Mouse (Mus musculus): ENCODE results near the gene Nrbp1.
"Not testable (repeated sequence)": the region's sequence is repeated elsewhere in the genome, so short reads cannot be mapped to it uniquely, and the experiment has no call there.

The Nrbp1 gene

GRCm38 (mm10) chr5:31216554-31216953 is 24.1 kb upstream of the Nrbp1 start:
- DNase-seq (ENCODE audit: low spot score), result not testable (repeated sequence)

GRCm38 (mm10) chr5:31218294-31218693 is 22.4 kb upstream of the Nrbp1 start:
- no peak for DNase-seq (ENCODE audit: low spot score)

- no peak for DNase-seq (ENCODE audit: low spot score)
These were observed 21.6 kb upstream of the Nrbp1 start for GRCm38 (mm10) chr5:31219070-31219469.

GRCm38 (mm10) chr5:31219474-31219873 is 21.2 kb upstream of the Nrbp1 start:
- no peak for DNase-seq (ENCODE audit: low spot score)

GRCm38 (mm10) chr5:31219911-31220447 is 20.7 kb upstream of the Nrbp1 start:
- DNase-seq (ENCODE audit: low spot score), result peak; percentile 41

GRCm38 (mm10) chr5:31220448-31221303 is 20.0 kb upstream of the Nrbp1 start, which contains the start of gene Ppm1g:
Gene Ppm1g, minus strand, starts transcription at chr5:31220687.
- peak; percentile 95 for DNase-seq (ENCODE audit: low spot score)

- peak; percentile 58 for DNase-seq (ENCODE audit: low spot score)
These were observed 19.2 kb upstream of the Nrbp1 start for GRCm38 (mm10) chr5:31221304-31221945.

- no peak for DNase-seq (ENCODE audit: low spot score)
These were observed 18.0 kb upstream of the Nrbp1 start for GRCm38 (mm10) chr5:31222696-31223095.

- DNase-seq (ENCODE audit: low spot score), result no peak
These were observed 14.0 kb upstream of the Nrbp1 start for GRCm38 (mm10) chr5:31226641-31227040.

- DNase-seq (ENCODE audit: low spot score), result no peak
These were observed 914 bp downstream of the Nrbp1 start for GRCm38 (mm10) chr5:31241522-31242034.

- DNase-seq (ENCODE audit: low spot score), result no peak
These were observed 1.5 kb downstream of the Nrbp1 start for GRCm38 (mm10) chr5:31242191-31242590.

- no peak for DNase-seq (ENCODE audit: low spot score)
These were observed 10.1 kb downstream of the Nrbp1 start for GRCm38 (mm10) chr5:31250716-31251115.

GRCm38 (mm10) chr5:31251541-31252101 is 11.0 kb downstream of the Nrbp1 start, which contains the start of gene Krtcap3:
Gene Krtcap3, plus strand, starts transcription at chr5:31251691.
- no peak for DNase-seq (ENCODE audit: low spot score)

GRCm38 (mm10) chr5:31252151-31252550 is 11.5 kb downstream of the Nrbp1 start:
- DNase-seq (ENCODE audit: low spot score), result no peak

- no peak for DNase-seq (ENCODE audit: low spot score)
These were observed 12.3 kb downstream of the Nrbp1 start for GRCm38 (mm10) chr5:31252795-31253545.

- no peak for DNase-seq (ENCODE audit: low spot score)
These were observed 13.1 kb downstream of the Nrbp1 start for GRCm38 (mm10) chr5:31253806-31254205.

GRCm38 (mm10) chr5:31254452-31254851 is 13.8 kb downstream of the Nrbp1 start:
- no peak for DNase-seq (ENCODE audit: low spot score)

- no peak for DNase-seq (ENCODE audit: low spot score)
These were observed 14.2 kb downstream of the Nrbp1 start for GRCm38 (mm10) chr5:31254901-31255300.

- no peak for DNase-seq (ENCODE audit: low spot score)
These were observed 14.7 kb downstream of the Nrbp1 start for GRCm38 (mm10) chr5:31255381-31255780.

GRCm38 (mm10) chr5:31255971-31256370 is 15.3 kb downstream of the Nrbp1 start:
- DNase-seq (ENCODE audit: low spot score), result no peak

- DNase-seq (ENCODE audit: low spot score), result no peak
These were observed 17.0 kb downstream of the Nrbp1 start for GRCm38 (mm10) chr5:31257616-31258015.

- DNase-seq (ENCODE audit: low spot score), result no peak
These were observed 25.4 kb downstream of the Nrbp1 start for GRCm38 (mm10) chr5:31266101-31266500.
